Mouse (Mus musculus) layer of hippocampus, adult 9-11 months (tissue): ENCODE data around the gene Lrg1.
"Not testable (repeated sequence)": the region's sequence is repeated elsewhere in the genome, so short reads cannot be mapped to it uniquely, and the experiment has no call there.

Source experiments
- DNase-seq: peaks from one replicate; pipeline ENCODE4 v3.0.0; 2022

Lrg1 gene

GRCm38 (mm10) chr17:56108334-56109044 lies 13.3 kb downstream of the Lrg1 start:
- DNase-seq: peak; percentile 91

GRCm38 (mm10) chr17:56107736-56108135 lies 14.1 kb downstream of the Lrg1 start:
- DNase-seq: no peak

GRCm38 (mm10) chr17:56106981-56107380 lies 14.8 kb downstream of the Lrg1 start:
- DNase-seq: no peak

GRCm38 (mm10) chr17:56106436-56106835 lies 15.4 kb downstream of the Lrg1 start:
- DNase-seq: not testable (repeated sequence)

GRCm38 (mm10) chr17:56104821-56105220 lies 17.0 kb downstream of the Lrg1 start:
- not testable (repeated sequence) for DNase-seq

- DNase-seq: no peak
These were observed 18.1 kb downstream of the Lrg1 start for GRCm38 (mm10) chr17:56103465-56104285.

- DNase-seq: no peak
These were observed 18.9 kb downstream of the Lrg1 start for GRCm38 (mm10) chr17:56102927-56103326.

GRCm38 (mm10) chr17:56102158-56102557 lies 19.6 kb downstream of the Lrg1 start:
- DNase-seq: no peak

- no peak for DNase-seq
These were observed 21.0 kb downstream of the Lrg1 start for GRCm38 (mm10) chr17:56100811-56101210.

GRCm38 (mm10) chr17:56098711-56099572 lies 22.9 kb downstream of the Lrg1 start:
- DNase-seq: no peak

GRCm38 (mm10) chr17:56098180-56098579 lies 23.6 kb downstream of the Lrg1 start:
- DNase-seq: no peak

- no peak for DNase-seq
These were observed 24.9 kb downstream of the Lrg1 start for GRCm38 (mm10) chr17:56096883-56097282.

- DNase-seq: no peak
These were observed 29.0 kb downstream of the Lrg1 start for GRCm38 (mm10) chr17:56092794-56093193.

GRCm38 (mm10) chr17:56092312-56092711 lies 29.5 kb downstream of the Lrg1 start:
- no peak for DNase-seq

GRCm38 (mm10) chr17:56080781-56081585 lies 40.8 kb downstream of the Lrg1 start:
- peak; percentile 75 for DNase-seq

GRCm38 (mm10) chr17:56079921-56080320 lies 41.9 kb downstream of the Lrg1 start:
- no peak for DNase-seq

GRCm38 (mm10) chr17:56078880-56079795 lies 42.7 kb downstream of the Lrg1 start, which contains the start of gene Hdgfl2:
Hdgfl2 (plus strand) TSS chr17:56079634.
- DNase-seq: peak; percentile 100

GRCm38 (mm10) chr17:56078361-56078760 lies 43.4 kb downstream of the Lrg1 start:
- peak; percentile 56 for DNase-seq

- DNase-seq: no peak
These were observed 44.3 kb downstream of the Lrg1 start for GRCm38 (mm10) chr17:56077523-56077922.

GRCm38 (mm10) chr17:56074827-56075208 lies 47.0 kb downstream of the Lrg1 start, which contains the start of gene Ubxn6:
Ubxn6 (minus strand) TSS chr17:56075028.
- DNase-seq: peak; percentile 98
